Mouse (Mus musculus) erythroblast, embryonic 14.5 days (primary cell): ENCODE results near the gene Dhx16.

Experiments used
- GATA1 ChIP-seq: IDR thresholded peaks from 2 replicates; pipeline ENCODE4 v1.6.1; 2012; ENCODE audit warnings: low read length, inconsistent platforms, mixed read lengths
- TAL1 ChIP-seq: IDR thresholded peaks from 3 replicates; pipeline ENCODE4 v1.6.1; 2012; ENCODE audit warnings: low read length, inconsistent platforms, mixed read lengths

DNA sequence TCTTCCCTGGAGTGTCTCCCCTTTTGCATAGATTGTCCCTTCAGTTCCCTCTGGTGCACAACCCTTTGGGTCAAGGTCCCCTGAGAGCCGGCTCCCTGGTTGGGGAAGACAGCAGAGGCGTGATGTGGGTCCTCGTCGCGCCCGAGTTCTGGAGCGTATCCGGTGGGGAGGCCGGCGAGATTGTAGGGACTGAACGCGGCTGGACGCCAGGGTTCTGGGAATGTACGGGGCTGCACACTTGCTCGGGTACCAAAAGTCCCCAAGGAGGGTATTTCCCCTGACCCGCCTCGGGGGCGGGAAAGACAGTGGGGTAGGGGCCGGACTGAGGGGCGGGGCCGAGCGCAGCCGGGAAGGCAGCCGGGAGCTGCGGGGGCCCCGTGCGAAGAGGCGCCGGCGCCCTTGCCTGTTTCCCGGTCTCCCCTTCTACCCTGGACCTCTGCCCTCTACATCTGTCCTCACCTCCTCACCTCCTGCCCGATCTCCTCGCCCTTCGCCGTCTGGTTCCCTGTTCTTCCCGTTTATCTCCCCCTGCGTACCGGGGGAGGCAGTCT lies 13.3 kb upstream of the Dhx16 start:
- TF ChIP-seq GATA1 = no peak
- TF ChIP-seq TAL1 = no peak
